Mouse (Mus musculus): Measurements from ENCODE around the gene Aff3. TPM values are rescaled to one million over a fixed set of nuclear protein-coding genes. Genes with fewer than 3 reads are reported as not detected.

Gene Aff3
- polyA plus RNA-seq, 1 experiment from 2014 or later: 8.5 TPM

DNA sequence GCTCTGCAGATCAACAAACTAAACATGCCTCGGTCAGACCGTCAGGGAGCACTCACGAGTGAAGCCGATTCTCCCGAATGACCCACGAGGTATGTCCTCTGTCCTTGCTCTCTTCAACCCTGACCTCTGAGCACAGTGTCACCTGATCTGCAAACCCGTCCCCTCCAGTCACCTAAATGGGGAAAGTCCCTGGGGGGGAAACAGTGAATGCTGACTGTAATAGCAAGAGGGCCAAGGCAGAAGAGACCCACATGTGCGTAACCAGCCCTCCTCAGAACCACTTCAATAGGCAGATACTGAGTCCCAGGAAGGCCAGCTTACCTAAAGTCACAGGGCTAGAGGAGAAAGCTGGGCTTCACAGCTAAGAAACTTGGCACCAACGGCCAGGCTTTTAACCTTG lies 82.4 kb downstream of the Aff3 start:
- 81% methylated on average over 9 of the region's 9 CpGs for WGBS
- no peak overlapping the region for H3K4me3 ChIP-seq (replicated peaks)

DNA sequence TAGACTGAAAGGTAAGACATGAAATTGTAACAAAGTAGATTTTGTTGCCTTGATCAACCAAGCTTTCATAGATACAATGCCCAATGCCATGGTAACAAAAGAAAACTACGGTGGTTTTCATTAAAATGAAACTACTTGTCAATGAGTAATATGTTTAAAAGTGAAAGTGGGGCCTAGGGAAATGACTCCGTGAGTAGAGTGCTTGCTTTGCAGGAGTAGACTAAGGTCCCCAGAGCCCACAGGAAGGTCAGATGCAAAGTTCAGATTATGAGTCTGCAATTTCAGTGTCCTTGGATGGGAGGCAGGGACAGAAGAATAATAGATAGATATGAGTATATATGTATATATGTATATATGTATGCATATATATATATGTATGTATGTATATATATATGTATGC lies 84.2 kb downstream of the Aff3 start:
- ATAC-seq: no peak
- 75% methylated on average over 2 of the region's 2 CpGs for WGBS
- no peak overlapping the region for H3K27ac ChIP-seq

More for the DNA sequence above, 82.4 kb downstream of the Aff3 start:
- H3K9ac ChIP-seq: no peak overlapping the region
- H3K9me3 ChIP-seq: no peaks in the 10 kb centered on the region
- H3K27ac ChIP-seq: no peak overlapping the region
- no peak for ATAC-seq
- 0 out of 2 replicates have a peak, but pooled peaks cover 1% of the 10 kb centered on the region for H3K4me1 ChIP-seq (replicated peaks)
- no peaks in the 10 kb centered on the region for H3K36me3 ChIP-seq
- H3K4me2 ChIP-seq (replicated peaks): no peak overlapping the region
- H3K27me3 ChIP-seq (replicated peaks): no peaks in the 10 kb centered on the region

GRCm38 (mm10) chr1:38578339-38578738 lies 86.4 kb downstream of the Aff3 start:
- 0 out of 2 replicates have a peak, but pooled peaks cover 2% of the 10 kb centered on the region for H3K4me1 ChIP-seq (replicated peaks)
- H3K4me2 ChIP-seq (replicated peaks): no peak overlapping the region
- H3K36me3 ChIP-seq: no peaks in the 10 kb centered on the region
- no peaks in the 10 kb centered on the region for H3K27me3 ChIP-seq (replicated peaks)
- H3K9ac ChIP-seq: no peak overlapping the region
- H3K9me3 ChIP-seq: no peaks in the 10 kb centered on the region
- H3K27ac ChIP-seq: no peak overlapping the region
- WGBS: 31% methylated on average over 5 of the region's 5 CpGs
- no peak for ATAC-seq
- H3K4me3 ChIP-seq (replicated peaks): no peak overlapping the region

More for the DNA sequence above, 84.2 kb downstream of the Aff3 start:
- H3K4me1 ChIP-seq (replicated peaks): 0 out of 2 replicates have a peak, but pooled peaks cover 2% of the 10 kb centered on the region
- H3K36me3 ChIP-seq: no peaks in the 10 kb centered on the region
- H3K4me2 ChIP-seq (replicated peaks): no peak overlapping the region
- H3K27me3 ChIP-seq (replicated peaks): no peaks in the 10 kb centered on the region
- H3K9me3 ChIP-seq: no peaks in the 10 kb centered on the region
- no peak overlapping the region for H3K4me3 ChIP-seq (replicated peaks)
- H3K9ac ChIP-seq: no peak overlapping the region

- no peak overlapping the region for H3K4me2 ChIP-seq (replicated peaks)
- no peak for ATAC-seq
- no peaks in the 10 kb centered on the region for H3K9me3 ChIP-seq
- no peaks in the 10 kb centered on the region for H3K36me3 ChIP-seq
- no peak overlapping the region for H3K27ac ChIP-seq
- no peaks in the 10 kb centered on the region for H3K27me3 ChIP-seq (replicated peaks)
- H3K4me3 ChIP-seq (replicated peaks): no peak overlapping the region
- WGBS: 51% methylated on average over 3 of the region's 3 CpGs
- H3K4me1 ChIP-seq (replicated peaks): peaks cover 6% of the 10 kb centered on the region; the same call in 1 of the 2 replicates
- H3K9ac ChIP-seq: no peak overlapping the region
Observed at GRCm38 (mm10) chr1:38567791-38568190, 97.0 kb downstream of the Aff3 start.

GRCm38 (mm10) chr1:38566101-38566678 lies 98.6 kb downstream of the Aff3 start:
- Histone ChIP-seq H3K36me3 (no peaks in the 10 kb centered on the region), H3K4me2 (replicated peaks) (no peak overlapping the region), H3K4me3 (replicated peaks) (no peak overlapping the region), H3K9me3 (no peaks in the 10 kb centered on the region), H3K27me3 (replicated peaks) (no peaks in the 10 kb centered on the region), H3K4me1 (replicated peaks) (peaks cover 6% of the 10 kb centered on the region; the same call in 1 of the 2 replicates), H3K9ac (no peak overlapping the region), H3K27ac (no peak overlapping the region)
- 46% methylated on average over 9 of the region's 9 CpGs for WGBS
- no peak for ATAC-seq

- H3K4me3 ChIP-seq (replicated peaks): no peak overlapping the region
- H3K4me1 ChIP-seq (replicated peaks): peaks cover 6% of the 10 kb centered on the region; the same call in 1 of the 2 replicates
- H3K36me3 ChIP-seq: no peaks in the 10 kb centered on the region
- 70% methylated on average over 7 of the region's 7 CpGs for WGBS
- H3K9me3 ChIP-seq: no peaks in the 10 kb centered on the region
- H3K9ac ChIP-seq: no peak overlapping the region
- no peak for ATAC-seq
- H3K4me2 ChIP-seq (replicated peaks): no peak overlapping the region
- H3K27me3 ChIP-seq (replicated peaks): no peaks in the 10 kb centered on the region
- no peak overlapping the region for H3K27ac ChIP-seq
Observed at GRCm38 (mm10) chr1:38565295-38565777, 99.4 kb downstream of the Aff3 start.

- Histone ChIP-seq H3K4me3 (replicated peaks) (no peak overlapping the region), H3K9me3 (no peaks in the 10 kb centered on the region), H3K4me2 (replicated peaks) (no peak overlapping the region), H3K4me1 (replicated peaks) (peaks cover 6% of the 10 kb centered on the region; the same call in 1 of the 2 replicates), H3K9ac (no peak overlapping the region), H3K27ac (no peak overlapping the region), H3K27me3 (replicated peaks) (no peaks in the 10 kb centered on the region), H3K36me3 (no peaks in the 10 kb centered on the region)
- ATAC-seq: no peak
- 41% methylated on average over 11 of the region's 11 CpGs for WGBS
Observed at GRCm38 (mm10) chr1:38562397-38563199, 102.2 kb downstream of the Aff3 start.

DNA sequence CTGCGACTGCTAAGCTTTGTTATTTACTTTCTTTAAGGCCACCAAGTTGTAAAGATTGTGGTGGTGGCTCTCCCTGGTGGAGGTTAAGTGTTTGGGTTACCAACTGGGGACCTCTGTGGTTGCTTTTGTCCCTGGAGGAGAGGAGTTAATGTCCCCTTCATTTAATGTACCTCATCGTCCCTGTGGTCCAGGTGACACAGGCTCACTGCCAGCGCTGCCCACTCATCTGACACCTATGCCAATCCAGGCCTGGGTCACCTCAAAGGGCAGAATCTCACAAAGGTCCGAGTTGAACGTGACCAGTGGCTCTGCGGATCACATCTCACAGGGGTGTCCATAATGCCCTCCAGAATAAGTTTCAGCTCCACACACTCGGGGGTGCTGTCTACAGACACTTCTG lies 103.4 kb downstream of the Aff3 start:
- Histone ChIP-seq H3K4me2 (replicated peaks) (no peak overlapping the region), H3K36me3 (no peaks in the 10 kb centered on the region), H3K4me3 (replicated peaks) (no peak overlapping the region), H3K9me3 (no peaks in the 10 kb centered on the region), H3K9ac (no peak overlapping the region), H3K4me1 (replicated peaks) (peaks cover 6% of the 10 kb centered on the region; the same call in 1 of the 2 replicates), H3K27me3 (replicated peaks) (no peaks in the 10 kb centered on the region), H3K27ac (no peak overlapping the region)
- no peak for ATAC-seq
- WGBS: 79% methylated on average over 7 of the region's 7 CpGs

GRCm38 (mm10) chr1:38560666-38561065 lies 104.1 kb downstream of the Aff3 start:
- ATAC-seq: no peak
- Histone ChIP-seq H3K9ac (no peak overlapping the region), H3K4me2 (replicated peaks) (no peak overlapping the region), H3K9me3 (no peaks in the 10 kb centered on the region), H3K36me3 (no peaks in the 10 kb centered on the region), H3K27ac (no peak overlapping the region), H3K4me1 (replicated peaks) (0 out of 2 replicates have a peak, but pooled peaks cover 6% of the 10 kb centered on the region), H3K27me3 (replicated peaks) (no peaks in the 10 kb centered on the region), H3K4me3 (replicated peaks) (no peak overlapping the region)
- WGBS: 67% methylated on average over 9 of the region's 9 CpGs

DNA sequence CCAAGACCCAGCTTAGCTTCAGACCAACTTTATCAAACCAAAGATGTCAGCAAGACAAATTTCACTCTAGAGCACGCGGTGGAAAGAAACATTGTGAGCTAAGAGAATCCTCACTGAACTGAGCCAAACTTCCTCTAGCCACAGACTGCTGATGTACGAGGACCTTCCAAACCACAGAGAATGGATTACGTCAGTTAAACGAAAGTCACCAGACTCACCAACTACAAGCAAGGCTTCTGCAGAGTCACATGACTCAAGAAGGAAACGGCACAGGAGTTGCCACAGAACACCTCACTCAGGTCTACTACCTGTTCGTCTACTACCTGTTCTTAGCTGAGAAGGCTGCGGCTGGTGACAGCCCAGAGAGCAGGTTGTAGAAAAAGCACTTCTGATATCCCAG lies 107.1 kb downstream of the Aff3 start:
- WGBS: 73% methylated on average over 8 of the region's 8 CpGs
- Histone ChIP-seq H3K27me3 (replicated peaks) (no peaks in the 10 kb centered on the region), H3K27ac (no peak overlapping the region), H3K4me2 (replicated peaks) (no peak overlapping the region), H3K9ac (no peak overlapping the region), H3K4me3 (replicated peaks) (no peak overlapping the region), H3K9me3 (no peaks in the 10 kb centered on the region), H3K36me3 (no peaks in the 10 kb centered on the region), H3K4me1 (replicated peaks) (no peaks in the 10 kb centered on the region)
- ATAC-seq: no peak

- WGBS: 51% methylated on average over 3 of the region's 3 CpGs
- no peaks in the 10 kb centered on the region for H3K9me3 ChIP-seq
- no peaks in the 10 kb centered on the region for H3K27me3 ChIP-seq (replicated peaks)
- no peak overlapping the region for H3K9ac ChIP-seq
- no peak overlapping the region for H3K27ac ChIP-seq
- no peak for ATAC-seq
- H3K4me3 ChIP-seq (replicated peaks): no peak overlapping the region
- no peaks in the 10 kb centered on the region for H3K4me1 ChIP-seq (replicated peaks)
- H3K4me2 ChIP-seq (replicated peaks): no peak overlapping the region
- no peaks in the 10 kb centered on the region for H3K36me3 ChIP-seq
Observed at GRCm38 (mm10) chr1:38554546-38554945, 110.2 kb downstream of the Aff3 start.

GRCm38 (mm10) chr1:38553090-38553489 lies 111.7 kb downstream of the Aff3 start:
- WGBS: 74% methylated on average over 6 of the region's 6 CpGs
- Histone ChIP-seq H3K4me3 (replicated peaks) (no peak overlapping the region), H3K4me2 (replicated peaks) (no peak overlapping the region), H3K27ac (no peak overlapping the region), H3K27me3 (replicated peaks) (no peaks in the 10 kb centered on the region), H3K9ac (no peak overlapping the region), H3K36me3 (no peaks in the 10 kb centered on the region), H3K9me3 (no peaks in the 10 kb centered on the region), H3K4me1 (replicated peaks) (no peaks in the 10 kb centered on the region)
- no peak for ATAC-seq

All from intestine, embryonic 15.5 days (tissue).